Mouse (Mus musculus) heart, embryonic 14.5 days (tissue): Measurements from ENCODE around the gene Olfr520. TPM values are rescaled to one million over a fixed set of nuclear protein-coding genes. Genes with fewer than 3 reads are reported as not detected.

ENCODE experiments used
- ATAC-seq: fragments of 200-750 bp; cut with Nextera tagmentation; 2 replicates; pipeline ENCODE4 v1.8.0; 2017; ENCODE audit warnings: low read depth, moderate TSS enrichment; ENCODE audit not compliant: insufficient number of reproducible peaks, insufficient read depth, low FRiP score
- H3K27ac ChIP-seq, 2 experiments: fragments of 200-500 bp in 1 of 2; fragments of 300-500 bp in 1 of 2; sonication (generic) in 1 of 2; replicated peaks in 1 of 2; 2 replicates each; pipeline ENCODE4 v1.5.1; 2012 to 2014; ENCODE audit warnings: low read depth in 2 of 2, low read length in 2 of 2, control low read depth in 1 of 2, mild to moderate bottlenecking in 1 of 2, mixed read lengths in 1 of 2; ENCODE audit not compliant: control insufficient read depth in 1 of 2, insufficient read depth in 1 of 2
- H3K27me3 ChIP-seq: fragments of 300-500 bp; sonication (generic); 2 replicates; pipeline ENCODE4 v1.6.1; 2014; ENCODE audit warnings: mild to moderate bottlenecking, low read length, control low read depth; ENCODE audit not compliant: control insufficient read depth, insufficient read depth
- H3K36me3 ChIP-seq: fragments of 300-500 bp; sonication (generic); 2 replicates; pipeline ENCODE4 v1.6.1; 2014; ENCODE audit warnings: mild to moderate bottlenecking, control low read depth, low read length, mixed read lengths; ENCODE audit not compliant: control insufficient read depth, insufficient read depth
- H3K4me1 ChIP-seq, 2 experiments: fragments of 200-500 bp in 1 of 2; fragments of 300-500 bp in 1 of 2; sonication (generic) in 1 of 2; 2 replicates each; pipeline ENCODE4 v1.6.1; 2012 to 2014; ENCODE audit warnings: low read length in 2 of 2, control low read depth in 1 of 2, mixed read lengths in 1 of 2; ENCODE audit not compliant: control insufficient read depth in 2 of 2, insufficient read depth in 2 of 2
- H3K4me2 ChIP-seq: fragments of 300-500 bp; sonication (generic); 2 replicates; pipeline ENCODE4 v1.6.1; 2014; ENCODE audit warnings: mild to moderate bottlenecking, low read length
- H3K4me3 ChIP-seq, 2 experiments: fragments of 200-500 bp in 1 of 2; fragments of 300-500 bp in 1 of 2; sonication (generic) in 1 of 2; 2 replicates each; pipeline ENCODE4 v1.5.1; 2012 to 2014; ENCODE audit warnings: low read length in 2 of 2, mild to moderate bottlenecking in 2 of 2, control low read depth in 1 of 2, low read depth in 1 of 2, moderate library complexity in 1 of 2; ENCODE audit not compliant: control insufficient read depth in 1 of 2, insufficient read depth in 1 of 2
- H3K9ac ChIP-seq: fragments of 300-500 bp; sonication (generic); 2 replicates; pipeline ENCODE4 v1.6.1; 2014; ENCODE audit warnings: mild to moderate bottlenecking, low read length
- H3K9me3 ChIP-seq: fragments of 300-500 bp; sonication (generic); 2 replicates; pipeline ENCODE4 v1.6.1; 2016; ENCODE audit warnings: low read length, control low read depth; ENCODE audit not compliant: control insufficient read depth
- WGBS: fragments of 180-500 bp; shearing (Covaris S2); extraction: QIAGEN DNeasy Blood & Tissue Kit; methylation state at CpG from one replicate; pipeline ENCODE4 v1.1.7; 2014; 5-methylcytosine and 5-hydroxymethylcytosine counted together
- polyA plus RNA-seq: library from polyadenylated mRNA; unstranded; fragments of >200 nt; fragmentation: Nextera tagmentation; extraction: Ambion mirVana; gene quantifications from 2 replicates; pipeline ENCODE4 v1.2.1, GENCODE M21; 2014

The Olfr520 gene
- polyA plus RNA-seq, 1 experiment from 2014 or later = not detected

DNA sequence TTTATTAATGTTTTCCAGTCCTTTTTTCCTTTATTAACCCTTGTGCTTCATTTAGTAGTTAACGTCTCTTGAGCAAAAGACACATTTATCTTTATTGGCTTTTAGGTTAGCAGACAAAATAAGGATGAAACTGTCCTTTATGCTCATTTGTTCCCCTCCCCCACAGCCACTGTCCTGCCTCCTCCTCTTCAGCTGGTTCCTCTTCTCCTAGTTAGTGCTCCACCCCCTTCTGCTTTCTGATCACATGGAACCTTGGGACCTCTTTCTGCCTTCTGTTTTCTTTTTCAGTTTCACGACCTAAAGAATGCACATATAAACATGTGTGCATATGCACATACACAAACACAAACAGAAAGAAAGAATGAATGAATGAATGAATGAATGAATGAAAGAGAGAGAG is 51.8 kb downstream of the Olfr520 start:
- Histone ChIP-seq H3K27me3 (no peaks in the 10 kb centered on the region), H3K4me1 (no peaks in the 10 kb centered on the region), H3K36me3 (no peaks in the 10 kb centered on the region), H3K9ac (no peak overlapping the region), H3K27ac (no peak overlapping the region), H3K4me3 (no peak overlapping the region), H3K9me3 (no peaks in the 10 kb centered on the region), H3K4me2 (no peak overlapping the region)
- ATAC-seq = no peak
- WGBS = 68% methylated on average over 2 of the region's 2 CpGs

DNA sequence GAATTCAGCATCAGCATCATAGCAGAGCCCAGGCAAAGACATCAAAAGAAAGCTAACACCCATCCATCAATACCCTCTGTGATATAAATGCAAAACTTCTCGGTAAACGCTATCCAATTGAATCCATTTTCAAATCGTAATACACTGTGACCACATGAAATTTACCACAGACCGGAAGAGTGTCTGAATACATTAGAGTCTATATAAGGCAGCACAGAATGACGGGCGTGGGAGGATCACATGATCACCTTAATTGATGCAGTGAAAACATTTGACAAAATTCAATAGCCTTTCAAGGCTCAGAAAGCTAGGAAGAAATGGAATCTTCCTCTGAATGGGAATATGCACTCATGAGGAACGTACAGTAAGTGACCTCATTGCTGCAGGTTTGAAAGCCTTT is 53.3 kb downstream of the Olfr520 start:
- no peak overlapping the region for H3K4me2 ChIP-seq
- WGBS = 84% methylated on average over 7 of the region's 7 CpGs
- no peak overlapping the region for H3K9ac ChIP-seq
- H3K27me3 ChIP-seq = no peaks in the 10 kb centered on the region
- no peak overlapping the region for H3K4me3 ChIP-seq
- no peak for ATAC-seq
- no peaks in the 10 kb centered on the region for H3K9me3 ChIP-seq
- no peaks in the 10 kb centered on the region for H3K36me3 ChIP-seq
- H3K27ac ChIP-seq = no peak overlapping the region
- H3K4me1 ChIP-seq = no peaks in the 10 kb centered on the region

DNA sequence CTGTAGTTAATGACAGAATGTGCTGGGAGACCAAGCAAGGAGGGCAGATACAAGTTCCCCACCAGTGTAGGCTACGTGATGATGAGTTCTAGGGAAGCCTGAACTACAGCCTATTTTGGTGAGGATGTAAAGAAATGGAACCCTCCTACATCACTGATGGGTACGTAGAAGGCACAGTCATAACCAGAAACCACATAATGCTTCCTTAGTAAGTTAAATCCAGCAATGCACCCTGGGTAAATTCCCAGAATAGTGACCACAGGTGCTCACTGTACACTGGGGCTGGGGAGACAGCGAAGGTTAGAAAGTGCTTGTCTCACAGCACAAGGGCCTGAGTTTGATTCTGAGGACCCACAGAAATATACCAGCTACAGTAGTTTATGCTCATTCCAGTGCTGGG is 55.5 kb downstream of the Olfr520 start:
- H3K4me2 ChIP-seq = no peak overlapping the region
- H3K9me3 ChIP-seq = no peaks in the 10 kb centered on the region
- no peak overlapping the region for H3K4me3 ChIP-seq
- no peak for ATAC-seq
- no peaks in the 10 kb centered on the region for H3K36me3 ChIP-seq
- H3K9ac ChIP-seq = no peak overlapping the region
- H3K27me3 ChIP-seq = no peaks in the 10 kb centered on the region
- H3K4me1 ChIP-seq = no peaks in the 10 kb centered on the region
- no peak overlapping the region for H3K27ac ChIP-seq
- WGBS = 85% methylated on average over 3 of the region's 3 CpGs

Other genes starting within 250 kb of the Olfr520 start
- 538 and 543 TPM in 2 replicates for gene Rps3, start 246.5 kb upstream of the Olfr520 start, polyA plus RNA-seq
- 2.8 and 4.1 TPM in 2 replicates for gene Arrb1, start 194.8 kb upstream of the Olfr520 start, polyA plus RNA-seq
- 2.4 and 2.6 TPM in 2 replicates for gene Tpbgl, start 103.2 kb upstream of the Olfr520 start, polyA plus RNA-seq
- gene Slco2b1, start 18.9 kb upstream of the Olfr520 start, polyA plus RNA-seq = 1.3 TPM in 2 replicates
- gene Olfr521, start 33.2 kb downstream of the Olfr520 start, polyA plus RNA-seq = not detected in 2 replicates
- 4.0 and 4.2 TPM in 2 replicates for gene Neu3, start 98.1 kb downstream of the Olfr520 start, polyA plus RNA-seq
- gene Xrra1, start 128.8 kb downstream of the Olfr520 start, polyA plus RNA-seq = 0.09 TPM in 2 replicates
- gene Spcs2, start 133.2 kb downstream of the Olfr520 start, polyA plus RNA-seq = 169 TPM in 2 replicates